Comparison of ENCODE assay signal across 1 mouse cellular context in genomic region chr1:131470597-131470996, GRCm38 (mm10).
TF ChIP-seq lines count a peak whose summit lies in the region.

No protein-coding gene starts in this region.

TF ChIP-seq in CH12.LX, 34 proteins besides CTCF, POLR2A, EP300 and RAD21 (continued from another document):
- 0 out of 2 replicates have a peak, but pooled peaks have one; percentile 38 for TF ChIP-seq TBP (conservative IDR thresholded peaks at IDR 0.05; ENCODE audit: low read depth, low read length)
- TF ChIP-seq JUN (IDR thresholded peaks at IDR 0.05; ENCODE audit: insufficient read depth, low read depth, low read length), result no peak
- TF ChIP-seq USF1 (IDR thresholded peaks at IDR 0.05; ENCODE audit: low read depth, low read length), result no peak
- TF ChIP-seq ELF1 (IDR thresholded peaks at IDR 0.05; ENCODE audit: low read depth, low read length), result no peak
- TF ChIP-seq CHD1 (IDR thresholded peaks at IDR 0.05; ENCODE audit: low read depth, low read length), result no peak
- TF ChIP-seq JUND (conservative IDR thresholded peaks at IDR 0.05; ENCODE audit: low read depth, low read length), result 0 out of 2 replicates have a peak, but pooled peaks have one; percentile 33
- TF ChIP-seq IRF4 (IDR thresholded peaks at IDR 0.05; ENCODE audit: low read depth, low read length), result peak; percentile 73
